Mouse (Mus musculus): Measurements from ENCODE around the gene Ccl12. TPM values are rescaled to one million over a fixed set of nuclear protein-coding genes. Genes with fewer than 3 reads are reported as not detected.

The Ccl12 gene
- polyA plus RNA-seq, 1 experiment from 2014 or later: 6.4 TPM

DNA sequence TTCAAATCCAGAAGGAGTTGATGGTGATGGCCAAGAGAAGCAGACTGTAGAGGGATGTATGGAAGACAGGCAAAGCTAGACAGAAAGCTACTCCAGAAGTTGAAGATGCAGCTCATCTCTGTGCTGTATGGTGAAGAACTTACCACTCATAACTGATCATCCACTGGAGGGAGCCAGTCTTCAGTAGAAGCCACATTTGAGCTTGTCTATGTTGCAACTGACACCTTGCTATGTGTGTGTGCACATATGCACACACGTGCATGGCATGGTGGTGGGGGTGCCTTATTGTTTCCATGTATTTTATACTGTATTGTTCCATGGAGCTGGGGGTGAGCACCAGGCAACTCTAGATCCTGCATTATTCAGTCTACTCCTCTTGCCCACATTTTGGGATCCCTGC is 29.3 kb upstream of the Ccl12 start:
- H3K4me3 ChIP-seq (replicated peaks; ENCODE audit: low read depth, low read length): no peak overlapping the region
- H3K27ac ChIP-seq: no peak overlapping the region
- H3K4me2 ChIP-seq (ENCODE audit: low read length): no peak overlapping the region
- no peaks in the 10 kb centered on the region for H3K27me3 ChIP-seq (ENCODE audit: insufficient read depth, low read length)
- ATAC-seq (replicated peaks; ENCODE audit: low FRiP score, low read depth) (no peak), DNase-seq (ENCODE audit: low spot score) (no peak)
- H3K9me3 ChIP-seq (replicated peaks; ENCODE audit: low read length): no peaks in the 10 kb centered on the region
- H3K9ac ChIP-seq (ENCODE audit: low read depth, low read length): no peak overlapping the region
- no peaks in the 10 kb centered on the region for H3K36me3 ChIP-seq (ENCODE audit: insufficient read depth, low read length)
- WGBS: 80% methylated on average over 1 of the region's 1 CpGs
- H3K4me1 ChIP-seq (replicated peaks; ENCODE audit: insufficient read depth, low read length): no peaks in the 10 kb centered on the region
- 0 out of 2 replicates have a peak, but pooled peaks have one; percentile 19 for TF ChIP-seq CTCF (IDR thresholded peaks at IDR 0.05; ENCODE audit: low read depth)

DNA sequence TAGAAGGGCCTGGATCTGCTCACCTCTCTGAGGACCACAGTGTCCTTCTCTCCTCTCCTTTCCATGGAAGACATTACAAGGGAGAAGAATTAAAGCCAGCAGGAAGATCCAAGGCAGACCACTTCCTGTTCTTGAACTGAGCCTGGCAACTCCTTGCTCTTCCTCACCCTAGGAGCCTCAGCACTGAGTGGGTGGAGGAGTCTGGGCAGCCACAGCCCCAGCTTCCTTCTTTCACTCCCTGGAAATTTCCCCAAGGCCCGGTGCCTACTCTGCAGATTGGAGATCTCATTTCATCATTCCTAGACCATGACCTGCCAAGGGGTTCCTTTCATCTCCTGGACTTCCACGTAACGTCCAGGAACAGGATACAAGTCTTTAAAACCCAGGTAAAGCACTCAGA is 28.7 kb upstream of the Ccl12 start:
- Histone ChIP-seq H3K4me3 (replicated peaks; ENCODE audit: low read depth, low read length) (no peak overlapping the region), H3K4me1 (replicated peaks; ENCODE audit: insufficient read depth, low read length) (no peaks in the 10 kb centered on the region), H3K36me3 (ENCODE audit: insufficient read depth, low read length) (no peaks in the 10 kb centered on the region), H3K9ac (ENCODE audit: low read depth, low read length) (no peak overlapping the region), H3K27me3 (ENCODE audit: insufficient read depth, low read length) (no peaks in the 10 kb centered on the region), H3K9me3 (replicated peaks; ENCODE audit: low read length) (no peaks in the 10 kb centered on the region), H3K27ac (no peak overlapping the region), H3K4me2 (ENCODE audit: low read length) (no peak overlapping the region)
- WGBS: 62% methylated on average over 3 of the region's 3 CpGs
- no peak for DNase-seq (ENCODE audit: low spot score)
- no peak for ATAC-seq (replicated peaks; ENCODE audit: low FRiP score, low read depth)
- no peak for TF ChIP-seq CTCF (IDR thresholded peaks at IDR 0.05; ENCODE audit: low read depth)

DNA sequence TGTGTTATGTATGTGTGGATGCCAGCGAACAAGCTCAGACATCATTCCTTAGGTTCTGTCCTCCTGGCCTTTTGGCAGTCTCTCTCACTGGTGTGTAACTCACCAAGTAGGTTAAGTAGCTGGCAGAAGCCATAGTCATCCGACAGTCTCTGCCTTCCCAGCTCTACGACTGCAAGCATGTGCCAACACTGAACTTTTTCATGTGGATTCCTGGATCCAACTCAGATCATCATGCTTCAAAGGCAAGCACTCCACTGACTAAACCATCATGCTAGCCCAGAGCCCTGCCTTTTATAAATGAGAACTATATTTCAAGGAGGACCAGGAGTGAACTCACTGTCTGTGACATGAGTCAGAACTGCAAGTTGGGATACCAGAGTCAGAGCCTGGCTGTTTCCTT is 28.0 kb upstream of the Ccl12 start:
- no peak for DNase-seq (ENCODE audit: low spot score)
- no peaks in the 10 kb centered on the region for H3K36me3 ChIP-seq (ENCODE audit: insufficient read depth, low read length)
- H3K4me2 ChIP-seq (ENCODE audit: low read length): no peak overlapping the region
- TF ChIP-seq CTCF (IDR thresholded peaks at IDR 0.05; ENCODE audit: low read depth): no peak
- H3K27me3 ChIP-seq (ENCODE audit: insufficient read depth, low read length): no peaks in the 10 kb centered on the region
- no peak overlapping the region for H3K4me3 ChIP-seq (replicated peaks; ENCODE audit: low read depth, low read length)
- no peaks in the 10 kb centered on the region for H3K9me3 ChIP-seq (replicated peaks; ENCODE audit: low read length)
- ATAC-seq (replicated peaks; ENCODE audit: low FRiP score, low read depth): no peak
- 86% methylated on average over 3 of the region's 3 CpGs for WGBS
- no peak overlapping the region for H3K27ac ChIP-seq
- no peaks in the 10 kb centered on the region for H3K4me1 ChIP-seq (replicated peaks; ENCODE audit: insufficient read depth, low read length)
- H3K9ac ChIP-seq (ENCODE audit: low read depth, low read length): no peak overlapping the region

DNA sequence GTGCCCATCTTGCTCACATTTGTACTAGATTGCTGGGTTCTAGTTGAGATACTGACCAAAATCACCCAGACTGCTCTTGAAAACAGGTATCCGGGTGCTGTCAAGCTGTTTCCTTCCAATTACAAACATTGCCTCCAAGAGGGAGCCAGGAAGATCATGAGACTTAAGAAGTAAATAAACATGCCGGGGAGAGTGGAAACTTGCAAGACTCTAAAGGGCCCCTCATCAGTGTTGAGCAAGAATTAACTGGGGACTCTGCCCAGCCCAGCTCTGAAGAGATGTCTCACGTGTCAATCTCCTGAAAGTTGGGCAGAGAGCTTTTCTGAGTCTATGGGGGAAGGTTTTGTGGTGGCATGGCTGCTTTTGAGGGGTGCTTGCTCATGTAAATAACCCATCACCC is 24.6 kb upstream of the Ccl12 start:
- DNase-seq (ENCODE audit: low spot score) (no peak), ATAC-seq (replicated peaks; ENCODE audit: low FRiP score, low read depth) (no peak)
- H3K36me3 ChIP-seq (ENCODE audit: insufficient read depth, low read length): no peaks in the 10 kb centered on the region
- no peak overlapping the region for H3K27ac ChIP-seq
- H3K4me1 ChIP-seq (replicated peaks; ENCODE audit: insufficient read depth, low read length): no peaks in the 10 kb centered on the region
- no peak overlapping the region for H3K4me2 ChIP-seq (ENCODE audit: low read length)
- 67% methylated on average over 3 of the region's 3 CpGs for WGBS
- TF ChIP-seq CTCF (IDR thresholded peaks at IDR 0.05; ENCODE audit: low read depth): no peak
- H3K4me3 ChIP-seq (replicated peaks; ENCODE audit: low read depth, low read length): no peak overlapping the region
- H3K9me3 ChIP-seq (replicated peaks; ENCODE audit: low read length): no peaks in the 10 kb centered on the region
- H3K9ac ChIP-seq (ENCODE audit: low read depth, low read length): no peak overlapping the region
- H3K27me3 ChIP-seq (ENCODE audit: insufficient read depth, low read length): no peaks in the 10 kb centered on the region

DNA sequence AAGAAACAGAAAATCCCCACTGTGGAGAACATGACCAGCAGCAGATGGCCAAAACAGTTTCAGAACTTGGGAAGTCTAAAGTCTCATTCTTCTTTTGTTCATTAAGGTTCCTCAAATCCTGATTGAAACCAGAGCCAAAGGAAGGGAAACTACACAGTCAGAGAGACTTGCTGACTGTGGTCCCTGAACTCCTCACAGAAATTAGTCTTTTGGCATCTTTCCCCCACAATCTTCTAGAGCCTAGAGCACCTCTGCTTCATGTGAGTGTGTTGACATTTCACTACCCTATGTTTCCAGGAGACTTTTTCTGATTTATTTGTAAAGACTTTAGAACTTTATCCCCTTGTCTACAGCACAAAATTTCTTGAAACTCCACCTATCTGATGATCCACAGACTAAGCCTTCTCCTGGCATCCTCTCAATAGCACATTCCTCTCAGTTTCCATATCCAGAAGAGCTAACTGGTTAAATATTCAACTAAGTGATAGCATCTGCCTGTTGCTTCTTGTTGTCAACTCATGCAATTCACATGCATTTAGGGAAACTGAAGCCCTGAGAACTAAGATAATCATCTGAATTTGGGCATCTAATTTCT is 23.4 kb upstream of the Ccl12 start:
- ATAC-seq (replicated peaks; ENCODE audit: low FRiP score, low read depth): no peak
- Histone ChIP-seq H3K4me2 (ENCODE audit: low read length) (no peak overlapping the region), H3K9me3 (replicated peaks; ENCODE audit: low read length) (no peaks in the 10 kb centered on the region), H3K4me3 (replicated peaks; ENCODE audit: low read depth, low read length) (no peak overlapping the region), H3K4me1 (replicated peaks; ENCODE audit: insufficient read depth, low read length) (no peaks in the 10 kb centered on the region), H3K36me3 (ENCODE audit: insufficient read depth, low read length) (no peaks in the 10 kb centered on the region), H3K27me3 (ENCODE audit: insufficient read depth, low read length) (no peaks in the 10 kb centered on the region), H3K9ac (ENCODE audit: low read depth, low read length) (no peak overlapping the region), H3K27ac (no peak overlapping the region)
- no peak for DNase-seq (ENCODE audit: low spot score)
- no peak for TF ChIP-seq CTCF (IDR thresholded peaks at IDR 0.05; ENCODE audit: low read depth)

DNA sequence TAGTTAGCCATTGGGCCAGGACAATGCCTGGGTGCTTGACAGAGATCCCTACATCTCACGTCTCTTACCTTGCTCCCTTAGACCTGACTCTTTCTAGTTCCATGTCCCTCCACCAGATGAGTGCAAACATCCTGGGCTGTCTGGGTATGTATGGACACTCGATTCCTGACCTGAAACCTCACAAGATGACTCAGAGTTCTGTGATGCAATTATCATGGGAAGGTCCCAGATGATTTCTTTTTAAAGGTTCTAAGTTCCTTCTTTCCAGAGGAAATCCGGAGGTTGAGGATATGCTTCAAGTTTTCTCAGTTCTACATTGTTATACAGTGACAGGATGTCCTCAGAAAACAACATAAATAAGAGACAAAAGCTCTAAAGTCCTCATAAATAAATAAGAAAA is 20.8 kb upstream of the Ccl12 start:
- Histone ChIP-seq H3K9me3 (replicated peaks; ENCODE audit: low read length) (no peaks in the 10 kb centered on the region), H3K27ac (no peak overlapping the region), H3K4me2 (ENCODE audit: low read length) (no peak overlapping the region), H3K27me3 (ENCODE audit: insufficient read depth, low read length) (no peaks in the 10 kb centered on the region), H3K4me1 (replicated peaks; ENCODE audit: insufficient read depth, low read length) (no peaks in the 10 kb centered on the region), H3K4me3 (replicated peaks; ENCODE audit: low read depth, low read length) (no peak overlapping the region), H3K36me3 (ENCODE audit: insufficient read depth, low read length) (no peaks in the 10 kb centered on the region), H3K9ac (ENCODE audit: low read depth, low read length) (no peak overlapping the region)
- no peak for TF ChIP-seq CTCF (IDR thresholded peaks at IDR 0.05; ENCODE audit: low read depth)
- DNase-seq (ENCODE audit: low spot score) (no peak), ATAC-seq (replicated peaks; ENCODE audit: low FRiP score, low read depth) (no peak)
- 76% methylated on average over 3 of the region's 3 CpGs for WGBS

DNA sequence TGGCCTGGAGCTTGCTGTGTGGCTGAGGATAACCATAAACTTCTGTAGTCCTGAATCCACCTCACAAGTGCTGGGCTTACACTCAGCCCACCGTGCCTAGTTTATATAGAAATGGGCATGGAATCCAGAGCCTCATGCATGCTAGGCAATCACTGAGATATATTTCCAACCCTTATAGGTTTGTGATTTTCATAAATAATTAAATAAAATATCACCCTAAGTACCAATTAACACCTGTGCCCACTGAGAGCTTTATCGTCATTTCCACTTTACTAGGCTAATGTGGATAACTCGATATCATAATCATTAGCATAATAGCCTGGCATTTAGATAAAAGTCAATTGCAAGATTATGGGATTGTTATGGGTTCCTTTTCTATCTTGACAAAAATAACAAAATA is 17.3 kb upstream of the Ccl12 start:
- Histone ChIP-seq H3K4me2 (ENCODE audit: low read length) (no peak overlapping the region), H3K4me3 (replicated peaks; ENCODE audit: low read depth, low read length) (no peak overlapping the region)
- no peak for ATAC-seq (replicated peaks; ENCODE audit: low FRiP score, low read depth)

More for the DNA sequence above, 17.3 kb upstream of the Ccl12 start:
- Histone ChIP-seq H3K27ac (no peak overlapping the region), H3K4me1 (replicated peaks; ENCODE audit: insufficient read depth, low read length) (no peaks in the 10 kb centered on the region), H3K9ac (ENCODE audit: low read depth, low read length) (no peak overlapping the region), H3K9me3 (replicated peaks; ENCODE audit: low read length) (no peaks in the 10 kb centered on the region), H3K27me3 (ENCODE audit: insufficient read depth, low read length) (no peaks in the 10 kb centered on the region), H3K36me3 (ENCODE audit: insufficient read depth, low read length) (no peaks in the 10 kb centered on the region)
- 94% methylated on average over 3 of the region's 3 CpGs for WGBS
- TF ChIP-seq CTCF (IDR thresholded peaks at IDR 0.05; ENCODE audit: low read depth): no peak
- no peak for DNase-seq (ENCODE audit: low spot score)
